Mouse (Mus musculus): ENCODE data around the gene Clpp. TPM values are rescaled to one million over a fixed set of nuclear protein-coding genes. Genes with fewer than 3 reads are reported as not detected.

Clpp gene
- polyA plus RNA-seq, 1 experiment from 2014 or later = 134 TPM

DNA sequence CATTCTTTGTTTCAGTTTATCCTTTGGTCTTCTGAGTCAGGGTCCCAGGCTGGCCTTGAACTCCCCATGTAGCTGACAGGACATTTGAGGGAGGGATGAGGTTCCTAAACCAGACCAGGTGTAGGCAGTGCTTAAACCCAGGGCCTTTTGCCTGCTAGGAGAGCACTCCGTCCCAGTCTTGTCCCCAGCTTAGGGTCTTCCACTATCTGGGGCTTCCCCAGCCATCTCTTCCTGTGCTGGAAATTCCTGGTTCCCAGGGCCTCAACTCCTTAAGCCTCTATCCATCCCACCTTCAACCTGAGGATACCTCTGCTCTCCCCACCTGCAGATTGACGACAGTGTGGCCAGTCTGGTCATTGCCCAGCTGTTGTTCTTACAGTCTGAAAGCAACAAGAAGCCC, 861 bp downstream of the Clpp start:
- peak overlapping the region; percentile 75 for H3K9ac ChIP-seq
- H3K36me3 ChIP-seq = peaks cover 38% of the 10 kb centered on the region
- WGBS = 76% methylated on average over 2 of the region's 2 CpGs
- H3K9me3 ChIP-seq = no peaks in the 10 kb centered on the region
- no peaks in the 10 kb centered on the region for H3K27me3 ChIP-seq (replicated peaks)
- H3K4me3 ChIP-seq = peak overlapping the region; percentile 84
- H3K4me1 ChIP-seq = peaks cover 7% of the 10 kb centered on the region
- peak overlapping the region; percentile 71 for H3K4me2 ChIP-seq (replicated peaks)
- no peak overlapping the region for H3K27ac ChIP-seq
- ATAC-seq (ENCODE audit: low FRiP score, low read depth) = no peak

DNA sequence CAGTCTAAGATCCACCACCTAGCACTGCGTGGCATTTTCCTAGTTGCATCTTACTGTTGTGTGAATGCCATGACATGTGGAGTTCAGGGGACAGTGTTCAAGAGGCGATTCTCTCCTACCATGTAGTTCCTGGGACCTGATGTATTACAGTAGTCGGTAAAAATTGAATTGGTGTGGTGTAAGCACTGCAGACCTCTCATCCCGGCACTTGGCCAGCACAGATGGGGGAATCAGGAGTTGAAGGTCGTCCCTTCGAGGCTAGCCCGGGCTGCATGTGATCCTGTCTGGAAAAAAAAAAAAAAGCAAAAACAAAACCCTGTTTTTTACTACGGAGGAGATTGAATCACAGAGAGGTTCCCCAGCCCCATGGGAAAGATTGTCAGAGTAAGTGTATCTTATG, 4.9 kb downstream of the Clpp start:
- Histone ChIP-seq H3K27ac (no peak overlapping the region), H3K36me3 (peaks cover 50% of the 10 kb centered on the region), H3K9me3 (no peaks in the 10 kb centered on the region), H3K27me3 (replicated peaks) (no peaks in the 10 kb centered on the region), H3K4me3 (no peak overlapping the region), H3K4me2 (replicated peaks) (no peak overlapping the region), H3K9ac (no peak overlapping the region), H3K4me1 (peaks cover 17% of the 10 kb centered on the region)
- WGBS = 90% methylated on average over 8 of the region's 8 CpGs
- ATAC-seq (ENCODE audit: low FRiP score, low read depth) = no peak

DNA sequence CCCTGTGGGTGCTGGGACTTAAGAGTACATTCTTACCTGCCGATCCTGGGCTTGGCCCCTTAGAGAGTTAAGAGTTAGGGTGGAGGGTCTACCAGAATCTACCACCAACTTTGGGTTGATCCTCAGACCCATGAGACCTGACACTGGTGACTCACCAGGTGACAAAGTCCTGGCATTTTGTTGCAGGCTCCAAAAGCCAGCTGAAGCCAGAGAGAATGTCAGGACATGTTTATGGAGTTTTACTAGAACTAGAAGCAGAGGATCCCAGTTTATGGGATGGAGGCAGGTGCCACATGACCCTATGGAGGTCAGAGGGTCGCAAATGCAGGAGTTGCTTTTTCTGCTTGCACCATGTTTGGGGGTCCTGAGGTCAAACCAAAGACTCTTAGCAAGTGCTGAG, 6.4 kb downstream of the Clpp start:
- H3K9me3 ChIP-seq = no peaks in the 10 kb centered on the region
- WGBS = 74% methylated on average over 2 of the region's 2 CpGs
- ATAC-seq (ENCODE audit: low FRiP score, low read depth) = no peak
- no peak overlapping the region for H3K27ac ChIP-seq
- peaks cover 10% of the 10 kb centered on the region for H3K4me1 ChIP-seq
- H3K27me3 ChIP-seq (replicated peaks) = no peaks in the 10 kb centered on the region
- H3K36me3 ChIP-seq = peaks cover 53% of the 10 kb centered on the region
- H3K4me3 ChIP-seq = no peak overlapping the region
- no peak overlapping the region for H3K9ac ChIP-seq
- peak overlapping the region; percentile 74 for H3K4me2 ChIP-seq (replicated peaks)

DNA sequence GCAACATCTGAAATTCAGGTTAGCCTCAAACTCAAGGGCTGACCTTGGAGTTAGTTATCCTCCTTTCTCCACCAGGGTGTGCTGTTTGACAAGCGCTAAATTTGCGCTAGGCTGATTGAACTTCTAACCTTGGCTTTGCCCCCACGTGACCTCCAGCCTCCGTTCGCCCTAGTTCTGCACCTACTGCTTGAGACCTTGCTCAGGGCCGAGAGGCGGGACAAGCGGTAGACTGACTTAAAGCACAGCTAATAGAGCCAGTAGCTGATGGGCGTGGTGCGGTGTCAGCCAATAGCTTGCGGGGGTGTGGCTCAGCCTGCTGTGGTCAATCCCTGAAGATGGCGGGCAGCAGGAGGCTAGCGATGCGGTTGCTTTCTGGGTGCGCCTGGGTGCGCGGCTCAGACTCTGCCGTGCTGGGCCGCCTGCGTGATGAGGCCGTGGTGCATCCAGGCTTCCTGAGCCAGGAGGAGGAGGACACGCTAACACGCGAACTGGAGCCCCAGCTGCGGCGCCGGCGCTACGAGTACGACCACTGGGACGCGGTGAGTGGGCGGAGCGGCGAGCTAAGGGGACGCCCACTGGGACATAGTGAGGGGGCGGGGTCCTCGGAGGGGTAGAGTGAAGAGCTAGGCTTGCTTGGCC, 7.0 kb downstream of the Clpp start, which contains the start of gene Alkbh7:
TSS of gene Alkbh7 (plus strand) at position 311 of the 639 bp plus-strand sequence.
- Histone ChIP-seq H3K4me1 (peaks cover 10% of the 10 kb centered on the region), H3K27me3 (replicated peaks) (no peaks in the 10 kb centered on the region), H3K36me3 (peaks cover 55% of the 10 kb centered on the region)

DNA sequence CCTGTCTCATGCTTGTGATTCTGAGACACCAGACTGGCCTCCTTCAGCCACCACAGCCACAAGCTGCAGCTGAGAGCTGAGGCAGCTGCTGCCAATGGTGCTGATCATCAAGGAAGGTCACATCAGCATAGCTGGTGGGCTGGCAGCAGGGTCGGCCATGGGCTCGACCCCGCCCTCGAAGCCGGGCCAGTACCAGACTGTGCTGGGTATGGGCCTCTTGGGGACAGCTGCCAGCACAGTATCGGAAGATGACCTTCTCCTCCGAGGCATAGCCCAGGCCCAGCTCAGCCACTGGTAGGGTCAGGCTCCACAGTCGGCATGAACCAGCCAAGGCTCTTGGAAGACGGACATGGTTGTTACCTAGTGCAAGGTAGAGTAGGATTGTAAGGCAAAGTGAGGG, 9.3 kb downstream of the Clpp start:
- H3K27me3 ChIP-seq (replicated peaks) = no peaks in the 10 kb centered on the region
- no peak overlapping the region for H3K4me3 ChIP-seq
- H3K9ac ChIP-seq = no peak overlapping the region
- no peak overlapping the region for H3K27ac ChIP-seq
- WGBS = 94% methylated on average over 9 of the region's 9 CpGs
- H3K4me2 ChIP-seq (replicated peaks) = no peak overlapping the region
- ATAC-seq (ENCODE audit: low FRiP score, low read depth) = no peak
- H3K9me3 ChIP-seq = no peaks in the 10 kb centered on the region
- H3K36me3 ChIP-seq = peaks cover 54% of the 10 kb centered on the region
- H3K4me1 ChIP-seq = peaks cover 10% of the 10 kb centered on the region

More for the DNA sequence above, 7.0 kb downstream of the Clpp start, which contains the start of gene Alkbh7:
- ATAC-seq (ENCODE audit: low FRiP score, low read depth) = peak; percentile 99
- H3K4me2 ChIP-seq (replicated peaks) = peak within 1 kb of the TSS; percentile 74
- 0 out of 2 replicates have a peak within 1 kb of the TSS, but pooled peaks have one; percentile 7 for H3K27ac ChIP-seq
- H3K9ac ChIP-seq = peak within 1 kb of the TSS; percentile 61
- peak within 1 kb of the TSS; percentile 63 for H3K4me3 ChIP-seq
- under 1% methylated on average over 38 of the region's 38 CpGs for WGBS
- no peaks in the 10 kb centered on the region for H3K9me3 ChIP-seq

DNA sequence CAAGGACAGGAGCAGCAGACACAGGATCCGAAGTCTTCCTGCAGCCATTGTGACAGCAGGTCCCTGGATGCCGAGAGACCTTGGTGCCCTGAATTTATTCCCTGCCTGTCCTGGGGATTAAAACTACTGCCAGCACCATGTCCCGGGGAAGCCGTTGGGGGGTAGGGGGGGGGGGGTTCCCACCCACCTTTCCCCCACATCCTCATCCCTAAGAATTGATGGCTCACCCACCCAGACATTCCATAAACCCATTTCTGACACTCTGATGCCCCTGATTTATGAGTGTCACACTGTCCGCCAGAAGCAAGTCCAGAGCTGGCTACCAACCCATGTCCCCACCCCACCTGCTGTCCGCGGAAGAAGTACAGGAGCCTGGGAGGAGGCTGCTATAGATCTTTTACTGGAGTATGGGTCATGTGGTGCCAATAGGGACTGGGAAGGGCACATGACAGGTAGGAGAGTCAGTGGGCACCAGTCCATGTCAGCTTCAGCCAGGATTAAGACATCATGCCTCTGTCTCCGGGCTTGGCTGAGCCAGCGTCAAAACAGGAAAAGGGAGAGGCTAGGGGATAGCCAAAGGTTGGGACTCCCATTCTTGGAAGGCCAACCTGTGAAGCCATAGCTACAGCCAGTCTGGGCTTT, 10.0 kb downstream of the Clpp start, which contains the start of gene Pspn:
TSS of gene Pspn (minus strand) at position 51 of the 642 bp plus-strand sequence.
- Histone ChIP-seq H3K36me3 (peaks cover 53% of the 10 kb centered on the region), H3K4me3 (no peak within 1 kb of the TSS), H3K27ac (no peak within 1 kb of the TSS), H3K9me3 (no peaks in the 10 kb centered on the region), H3K27me3 (replicated peaks) (no peaks in the 10 kb centered on the region), H3K4me1 (peaks cover 10% of the 10 kb centered on the region), H3K4me2 (replicated peaks) (no peak within 1 kb of the TSS), H3K9ac (no peak within 1 kb of the TSS)
- no peak for ATAC-seq (ENCODE audit: low FRiP score, low read depth)
- whole genome bisulfite sequencing = 86% methylated on average over 9 of the region's 9 CpGs

DNA sequence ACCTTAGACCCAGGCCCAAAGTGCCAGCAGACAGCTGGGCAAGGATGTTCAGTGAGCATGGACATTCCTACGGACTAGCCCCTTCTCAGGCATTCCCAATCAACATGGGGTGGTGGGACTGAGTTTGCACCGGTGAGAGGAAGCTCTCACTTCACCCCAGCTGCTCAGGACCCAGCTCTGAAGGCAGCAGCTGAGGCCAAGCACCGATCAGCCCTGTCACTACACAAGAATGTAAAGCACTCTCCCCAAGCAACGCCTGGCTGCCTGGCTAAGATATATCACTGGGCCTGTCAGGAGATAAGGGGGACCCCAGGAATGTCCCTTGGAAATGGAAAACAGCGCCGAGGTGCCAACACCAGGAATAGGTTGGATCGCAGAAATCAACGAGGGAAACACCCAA, 11.1 kb downstream of the Clpp start:
- H3K36me3 ChIP-seq = peaks cover 52% of the 10 kb centered on the region
- H3K9me3 ChIP-seq = no peaks in the 10 kb centered on the region
- 74% methylated on average over 8 of the region's 8 CpGs for WGBS
- H3K27me3 ChIP-seq (replicated peaks) = no peaks in the 10 kb centered on the region
- no peak overlapping the region for H3K4me2 ChIP-seq (replicated peaks)
- no peak overlapping the region for H3K4me3 ChIP-seq
- H3K9ac ChIP-seq = no peak overlapping the region
- H3K27ac ChIP-seq = no peak overlapping the region
- peaks cover 10% of the 10 kb centered on the region for H3K4me1 ChIP-seq
- no peak for ATAC-seq (ENCODE audit: low FRiP score, low read depth)

DNA sequence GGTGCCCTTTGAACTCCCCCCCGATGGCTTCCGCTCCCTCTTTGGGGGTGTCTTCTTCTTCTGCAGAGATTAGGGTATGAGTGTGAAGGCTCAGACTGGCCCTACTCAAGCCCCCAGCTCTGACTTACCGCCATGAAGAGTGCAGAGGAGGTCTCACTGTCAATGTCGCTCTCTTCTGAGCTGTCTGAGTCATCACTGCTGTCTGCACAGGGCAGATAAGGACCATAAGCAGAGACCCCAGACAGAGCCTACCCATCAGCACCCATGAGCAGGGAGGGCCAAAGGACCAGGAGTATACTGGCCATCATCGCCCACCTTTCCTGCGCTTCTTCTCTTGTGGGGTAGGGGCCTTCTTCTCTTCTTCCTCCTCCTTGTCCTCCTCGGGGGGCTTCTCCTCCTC, 13.9 kb downstream of the Clpp start:
- Histone ChIP-seq H3K36me3 (peaks cover 70% of the 10 kb centered on the region), H3K9ac (no peak overlapping the region), H3K4me2 (replicated peaks) (no peak overlapping the region), H3K27ac (no peak overlapping the region), H3K27me3 (replicated peaks) (no peaks in the 10 kb centered on the region), H3K4me1 (no peaks in the 10 kb centered on the region), H3K9me3 (no peaks in the 10 kb centered on the region), H3K4me3 (no peak overlapping the region)
- ATAC-seq (ENCODE audit: low FRiP score, low read depth) = no peak
- 95% methylated on average over 7 of the region's 7 CpGs for WGBS

DNA sequence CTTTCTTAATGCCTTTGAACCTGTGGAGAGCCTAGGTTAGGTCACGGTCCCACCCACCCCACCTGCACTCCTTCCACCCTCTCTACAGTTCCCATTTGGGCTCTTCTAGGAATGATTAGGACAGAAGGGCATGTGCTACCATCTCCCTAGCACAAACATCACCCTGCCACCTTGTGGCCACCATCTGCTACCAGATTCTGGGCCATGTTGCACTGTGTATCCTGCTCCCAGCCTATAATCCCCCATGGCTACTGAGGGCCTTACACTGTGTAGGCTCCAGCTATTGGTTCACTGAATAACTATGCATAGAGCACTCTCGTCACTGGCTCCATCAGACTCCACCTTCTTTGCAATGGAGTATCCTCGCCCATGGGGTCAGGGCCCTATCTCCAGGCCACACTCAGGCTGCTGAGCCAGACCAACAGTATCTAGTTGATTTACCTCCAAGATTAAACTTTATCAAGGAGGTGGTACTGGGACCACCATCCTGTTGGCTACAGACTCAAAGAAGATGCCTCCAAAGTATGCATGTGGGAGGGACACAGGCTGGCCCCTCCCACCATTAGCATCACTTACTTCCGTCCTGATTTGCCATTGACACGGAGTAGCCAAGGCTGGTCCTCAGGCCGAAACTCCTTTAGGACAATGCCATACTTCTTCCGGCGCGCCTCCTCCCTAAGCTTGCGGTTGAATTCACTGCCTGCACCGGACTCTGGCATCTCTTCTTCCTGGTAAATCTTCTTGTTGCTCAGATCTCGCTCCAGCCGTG, 17.2 kb downstream of the Clpp start:
- no peaks in the 10 kb centered on the region for H3K9me3 ChIP-seq
- peaks cover 15% of the 10 kb centered on the region for H3K4me1 ChIP-seq
- no peak overlapping the region for H3K27ac ChIP-seq
- no peaks in the 10 kb centered on the region for H3K27me3 ChIP-seq (replicated peaks)
- H3K9ac ChIP-seq = no peak overlapping the region
- no peak overlapping the region for H3K4me2 ChIP-seq (replicated peaks)
- 95% methylated on average over 13 of the region's 13 CpGs for WGBS
- no peak overlapping the region for H3K4me3 ChIP-seq
- ATAC-seq (ENCODE audit: low FRiP score, low read depth) = no peak
- peaks cover 57% of the 10 kb centered on the region for H3K36me3 ChIP-seq

DNA sequence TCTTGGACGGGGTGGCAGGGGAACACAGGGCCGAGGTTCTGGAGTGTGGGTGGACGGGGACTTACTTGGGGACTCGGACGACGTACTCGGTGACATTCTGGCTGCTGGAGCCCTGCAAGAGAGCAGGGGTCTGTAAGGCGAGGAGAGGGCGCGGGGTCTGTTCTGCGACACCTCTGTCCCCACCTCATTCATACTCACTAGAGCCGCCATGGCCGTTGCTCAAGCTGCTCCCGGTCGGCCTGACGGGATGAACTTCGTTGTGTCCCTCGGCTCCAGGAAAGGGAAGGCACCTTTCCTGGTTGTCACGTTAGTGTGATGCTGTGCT, 20.8 kb downstream of the Clpp start:
- H3K36me3 ChIP-seq = peaks cover 24% of the 10 kb centered on the region
- peak; percentile 55 for ATAC-seq (ENCODE audit: low FRiP score, low read depth)
- under 1% methylated on average over 19 of the region's 19 CpGs for WGBS
- H3K4me1 ChIP-seq = peaks cover 17% of the 10 kb centered on the region
- H3K9me3 ChIP-seq = no peaks in the 10 kb centered on the region
- H3K27ac ChIP-seq = peak overlapping the region; percentile 3; the same call in 1 of the 2 replicates
- H3K4me2 ChIP-seq (replicated peaks) = peak overlapping the region; percentile 89
- H3K9ac ChIP-seq = peak overlapping the region; percentile 68
- H3K4me3 ChIP-seq = peak overlapping the region; percentile 61
- no peaks in the 10 kb centered on the region for H3K27me3 ChIP-seq (replicated peaks)

DNA sequence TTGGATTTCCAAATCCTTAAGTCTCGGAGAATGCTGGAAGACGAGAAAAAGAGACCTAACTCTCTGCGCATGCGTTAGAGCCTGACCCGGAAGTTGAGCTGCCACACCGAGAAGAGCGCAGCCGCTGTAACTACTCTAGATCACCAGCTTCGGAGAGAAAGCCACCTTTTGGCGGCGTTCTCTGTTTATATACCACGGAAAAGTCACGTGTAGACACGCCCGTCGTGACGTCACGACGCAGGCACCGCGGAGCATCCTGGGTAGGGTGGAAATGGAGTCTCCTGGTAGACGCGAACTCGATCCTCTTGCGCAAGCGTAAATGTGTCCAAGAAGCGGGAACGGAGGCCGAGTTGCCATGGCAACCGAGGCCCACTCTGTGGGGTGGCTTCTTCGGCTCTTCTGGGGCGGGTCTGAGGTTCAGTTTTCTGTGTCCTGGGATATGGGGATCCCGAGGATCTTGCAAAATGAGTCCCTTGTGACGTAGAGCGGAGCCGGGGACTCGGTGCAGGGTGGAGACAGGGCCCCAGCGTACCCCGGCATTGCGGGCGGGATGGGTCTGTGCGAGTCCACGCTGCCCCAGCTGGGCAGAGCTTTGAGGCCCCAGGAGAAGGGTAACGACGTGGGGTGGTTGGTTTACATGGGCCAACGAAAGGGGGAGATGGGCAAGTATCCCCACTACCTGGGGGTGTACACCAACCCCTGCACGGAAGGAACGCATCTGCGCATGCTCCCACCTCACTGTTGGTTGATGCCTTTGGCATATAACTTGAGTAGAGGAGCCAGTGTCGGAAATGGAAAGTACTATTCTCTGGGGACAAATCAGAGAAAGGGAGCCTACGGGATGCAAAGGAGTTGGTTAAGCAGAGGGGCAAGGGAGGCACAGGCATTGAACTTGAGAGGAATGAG, 21.4 kb downstream of the Clpp start, which contains the start of the genes Gtf2f1 and Gm17949:
TSS of gene Gtf2f1 (minus strand) at position 53 of the 906 bp plus-strand sequence.
TSS of gene Gm17949 (plus strand) at position 234 of the 906 bp plus-strand sequence.
- H3K4me1 ChIP-seq = peaks cover 17% of the 10 kb centered on the region
- H3K4me2 ChIP-seq (replicated peaks) = peak within 1 kb of the TSS; percentile 89
- WGBS = under 1% methylated on average over 51 of the region's 51 CpGs
- peak; percentile 92 for ATAC-seq (ENCODE audit: low FRiP score, low read depth)
- no peaks in the 10 kb centered on the region for H3K27me3 ChIP-seq (replicated peaks)
- peak within 1 kb of the TSS; percentile 63 for H3K4me3 ChIP-seq
- H3K36me3 ChIP-seq = peaks cover 18% of the 10 kb centered on the region
- H3K9ac ChIP-seq = peak within 1 kb of the TSS; percentile 69
- H3K27ac ChIP-seq = peak within 1 kb of the TSS; percentile 71
- no peaks in the 10 kb centered on the region for H3K9me3 ChIP-seq

Data from neural tube, embryonic 12.5 days (tissue).